Mouse (Mus musculus) cerebellum, adult 2 months (tissue): ENCODE measurements at regions not wholly inside any gene's neighbourhood (a gene's known extent, or its start where the extent isn't known, plus 50 kb on each side); places are given as distances from the start of the nearest gene placed in this dataset.

Source experiments
- DNase-seq, 2 experiments: peaks; one replicate each; pipeline ENCODE4 v3.0.0; 2021
- H3K27ac ChIP-seq: fragments of 200-500 bp; 2 replicates; pipeline ENCODE4 v1.5.1; 2012; ENCODE audit warnings: low read length, control low read depth, inconsistent platforms; ENCODE audit not compliant: insufficient read depth
- H3K27me3 ChIP-seq: fragments of 200-500 bp; 2 replicates; pipeline ENCODE4 v1.6.1; 2012; ENCODE audit warnings: inconsistent platforms, mild to moderate bottlenecking, low read length, moderate library complexity; ENCODE audit not compliant: control insufficient read depth, insufficient read depth
- H3K4me1 ChIP-seq: fragments of 200-500 bp; 2 replicates; pipeline ENCODE4 v1.6.1; 2011; ENCODE audit warnings: low read length; ENCODE audit not compliant: control insufficient read depth, insufficient read depth
- H3K4me3 ChIP-seq: fragments of 200-500 bp; replicated peaks from 2 replicates; pipeline ENCODE3; 2011; ENCODE audit warnings: mild to moderate bottlenecking, low read depth, low read length, control low read depth; ENCODE audit not compliant: insufficient read depth
- CTCF ChIP-seq: fragments of 200-500 bp; IDR thresholded peaks from 2 replicates; pipeline ENCODE4 v1.5.1; 2011; ENCODE audit warnings: low read depth, mild to moderate bottlenecking, control low read depth, low read length, moderate library complexity, borderline replicate concordance; ENCODE audit not compliant: insufficient read depth
- POLR2A ChIP-seq: fragments of 200-500 bp; IDR thresholded peaks from 2 replicates; pipeline ENCODE4 v1.6.1; 2011; ENCODE audit warnings: low read length, control low read depth, borderline replicate concordance; ENCODE audit not compliant: insufficient read depth
- WGBS: fragments of 180-500 bp; shearing (Covaris S2); methylation state at CpG from one replicate; pipeline ENCODE4 v1.1.7; 2018; 5-methylcytosine and 5-hydroxymethylcytosine counted together

DNA sequence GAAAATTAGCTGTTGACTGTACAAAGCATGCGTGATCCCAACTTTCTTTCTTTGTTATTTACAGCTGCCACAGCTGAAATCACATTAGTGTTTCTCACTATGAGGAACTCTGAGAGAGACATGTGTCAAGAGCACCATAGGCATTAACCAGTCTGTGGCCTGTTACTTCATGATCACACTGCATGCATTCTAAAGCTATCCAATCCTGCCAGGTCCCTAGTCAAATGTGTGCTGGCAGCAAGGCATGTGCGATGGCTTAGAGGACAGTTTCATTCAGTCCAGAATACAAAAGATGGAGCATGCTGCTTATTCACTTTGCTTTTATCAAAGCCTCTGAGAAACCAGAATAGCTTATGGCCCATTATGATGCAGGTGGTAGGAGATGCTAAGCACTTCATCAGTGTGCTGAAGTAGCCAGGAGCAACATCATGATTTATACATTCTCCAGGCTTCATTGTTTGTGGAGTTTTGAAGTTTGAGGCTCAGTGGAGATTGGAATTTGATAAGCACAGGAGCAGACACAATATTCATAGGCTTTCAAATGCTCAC, 882.9 kb upstream of the Lrrn3 start:
- H3K27ac ChIP-seq = no peak overlapping the region
- H3K4me3 ChIP-seq = no peak overlapping the region
- DNase-seq = no peak
- H3K27me3 ChIP-seq = no peaks in the 10 kb centered on the region
- TF ChIP-seq CTCF = no peak
- no peak for TF ChIP-seq POLR2A
- 63% methylated on average over 2 of the region's 2 CpGs for WGBS
- H3K4me1 ChIP-seq = no peaks in the 10 kb centered on the region

DNA sequence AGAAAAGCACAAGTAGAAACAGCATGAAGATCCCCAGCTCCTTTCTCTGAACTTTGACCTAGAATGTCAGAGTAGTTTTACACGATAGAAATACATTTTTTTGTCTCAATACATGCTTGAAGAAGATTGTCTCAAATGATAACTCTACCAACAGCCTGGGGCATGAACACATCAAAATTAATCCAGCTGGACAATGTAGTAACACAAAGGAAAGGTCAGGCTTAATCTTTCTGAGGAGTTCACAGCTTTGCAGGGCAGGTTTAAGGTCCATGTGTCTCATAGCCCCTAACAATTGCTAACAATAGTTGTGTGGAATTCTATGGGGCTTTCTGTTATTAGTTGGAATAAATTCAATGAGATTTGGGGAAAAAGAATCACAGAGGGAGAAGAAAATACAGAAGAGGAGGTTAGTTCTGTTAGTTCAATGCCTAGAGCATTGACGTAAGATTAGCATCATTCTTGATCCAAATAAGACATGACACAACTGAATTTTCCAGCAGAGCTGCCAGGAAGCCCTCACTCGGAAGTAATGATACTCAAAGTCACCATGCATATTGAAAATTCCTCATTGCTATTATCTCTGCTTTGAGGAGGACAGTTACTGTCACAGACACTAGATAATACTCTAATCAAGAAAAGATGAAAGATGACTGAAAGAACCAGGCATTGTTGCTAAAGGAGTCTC, 852.9 kb upstream of the Lrrn3 start:
- no peak for DNase-seq
- H3K4me3 ChIP-seq = no peak overlapping the region
- H3K27me3 ChIP-seq = no peaks in the 10 kb centered on the region
- TF ChIP-seq CTCF = no peak
- no peak for TF ChIP-seq POLR2A
- no peak overlapping the region for H3K27ac ChIP-seq
- WGBS = 23% methylated on average over 3 of the region's 3 CpGs
- H3K4me1 ChIP-seq = no peaks in the 10 kb centered on the region

DNA sequence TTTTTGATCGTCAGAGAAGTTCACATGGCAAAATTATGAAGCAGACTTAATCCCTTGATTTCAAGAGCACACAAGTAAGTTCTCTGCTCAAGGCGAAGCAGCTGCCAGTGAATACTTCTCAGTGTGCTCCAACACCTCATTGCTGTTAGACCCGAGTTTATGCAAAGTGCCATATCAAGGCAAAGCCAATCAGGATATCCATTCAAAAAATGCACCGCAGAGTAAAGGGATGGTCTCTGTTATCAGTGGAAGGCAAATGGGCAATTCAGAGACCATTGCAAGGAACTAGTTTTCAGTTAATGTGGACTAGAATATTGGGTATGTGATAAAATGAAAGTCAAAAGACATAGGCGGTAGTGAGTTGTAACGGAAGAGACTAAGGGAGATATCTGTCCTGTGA, 820.2 kb upstream of the Lrrn3 start:
- Histone ChIP-seq H3K27ac (no peak overlapping the region), H3K4me1 (no peaks in the 10 kb centered on the region), H3K4me3 (no peak overlapping the region), H3K27me3 (no peaks in the 10 kb centered on the region)
- no peak for DNase-seq
- TF ChIP-seq POLR2A (no peak), CTCF (no peak)
- 79% methylated on average over 6 of the region's 6 CpGs for WGBS

DNA sequence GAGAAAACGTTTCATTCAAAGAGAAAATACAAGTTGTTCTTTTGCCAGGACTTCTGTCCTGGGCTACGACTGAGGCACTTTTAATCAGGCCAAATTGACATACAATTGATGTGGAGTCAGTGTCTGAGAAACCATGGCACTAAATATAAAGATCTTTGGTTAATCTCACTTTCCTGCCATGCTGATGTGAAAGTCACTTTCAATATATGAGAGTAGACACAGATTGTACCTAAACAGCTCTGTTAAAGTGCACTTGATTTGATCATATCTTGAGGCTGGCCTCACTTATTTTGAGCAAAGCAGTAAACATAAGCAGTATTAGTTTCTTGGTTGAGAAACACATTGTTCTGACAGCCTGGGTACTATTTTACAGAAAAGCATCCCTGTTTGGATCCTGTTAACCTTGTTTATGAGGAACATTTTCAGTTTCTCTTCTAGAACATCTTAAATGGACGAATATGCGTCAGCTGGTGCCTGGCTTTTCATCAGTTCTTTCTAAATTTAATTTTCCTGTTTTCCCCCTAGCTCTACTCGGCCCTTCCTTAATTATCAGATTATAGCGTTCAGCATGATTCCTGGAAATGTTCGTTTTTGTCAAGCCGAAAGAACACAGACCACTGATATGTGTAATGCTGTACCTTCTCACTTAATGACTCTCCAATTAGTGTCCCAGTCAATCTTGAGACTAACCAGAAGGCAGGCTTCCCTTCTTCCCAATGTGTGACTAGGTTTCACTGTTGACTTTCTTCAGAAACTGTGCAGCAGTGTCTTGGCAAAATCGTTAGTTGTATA, 791.2 kb upstream of the Lrrn3 start:
- no peak for TF ChIP-seq CTCF
- TF ChIP-seq POLR2A = no peak
- 80% methylated on average over 9 of the region's 9 CpGs for WGBS
- H3K4me3 ChIP-seq = no peak overlapping the region
- H3K27ac ChIP-seq = no peak overlapping the region
- no peaks in the 10 kb centered on the region for H3K4me1 ChIP-seq
- no peak for DNase-seq
- H3K27me3 ChIP-seq = no peaks in the 10 kb centered on the region

DNA sequence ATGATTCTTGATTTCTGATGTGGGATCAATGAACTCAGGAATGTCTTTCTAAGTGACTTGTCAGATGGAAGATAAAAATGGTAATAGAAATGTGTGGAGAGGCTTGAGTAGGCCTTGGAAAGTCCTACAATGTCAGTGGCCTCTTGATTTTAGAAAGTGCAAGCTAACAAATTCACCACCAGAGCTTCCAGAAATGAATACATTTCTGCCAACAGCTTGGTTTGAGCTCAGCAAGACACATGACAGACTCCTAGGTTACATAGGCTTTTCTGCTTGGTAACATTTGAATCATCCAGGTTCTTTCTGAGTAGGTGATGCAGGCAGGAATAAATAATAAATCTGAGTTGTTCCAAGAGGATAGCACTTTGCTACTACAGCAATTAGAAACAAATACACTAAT, 764.2 kb upstream of the Lrrn3 start:
- H3K4me3 ChIP-seq = no peak overlapping the region
- DNase-seq = no peak
- no peaks in the 10 kb centered on the region for H3K27me3 ChIP-seq
- H3K27ac ChIP-seq = no peak overlapping the region
- no peaks in the 10 kb centered on the region for H3K4me1 ChIP-seq
- no peak for TF ChIP-seq CTCF
- TF ChIP-seq POLR2A = no peak

DNA sequence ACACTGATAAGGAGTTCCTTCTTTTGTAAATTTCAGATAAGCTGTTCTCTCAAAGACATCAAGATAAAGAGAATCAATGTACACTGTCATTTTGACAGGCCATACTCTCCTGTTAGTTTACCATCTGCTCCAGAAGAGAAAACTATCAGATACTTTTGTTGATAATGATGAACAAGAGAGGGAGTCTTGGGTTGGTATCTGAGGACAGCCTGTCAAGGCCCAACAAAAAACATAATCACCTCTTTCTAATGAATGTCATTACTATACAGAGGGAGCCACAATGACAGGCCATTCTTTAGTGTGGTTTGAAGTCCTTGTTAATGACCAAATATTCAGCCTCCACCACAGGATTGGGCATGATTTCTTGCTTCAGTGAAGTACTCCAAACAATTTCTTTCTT, 743.0 kb upstream of the Lrrn3 start:
- Histone ChIP-seq H3K4me3 (no peak overlapping the region), H3K27ac (no peak overlapping the region), H3K4me1 (no peaks in the 10 kb centered on the region), H3K27me3 (no peaks in the 10 kb centered on the region; the same call in 1 of the 2 replicates)
- no peak for TF ChIP-seq POLR2A
- TF ChIP-seq CTCF = no peak
- no peak for DNase-seq

DNA sequence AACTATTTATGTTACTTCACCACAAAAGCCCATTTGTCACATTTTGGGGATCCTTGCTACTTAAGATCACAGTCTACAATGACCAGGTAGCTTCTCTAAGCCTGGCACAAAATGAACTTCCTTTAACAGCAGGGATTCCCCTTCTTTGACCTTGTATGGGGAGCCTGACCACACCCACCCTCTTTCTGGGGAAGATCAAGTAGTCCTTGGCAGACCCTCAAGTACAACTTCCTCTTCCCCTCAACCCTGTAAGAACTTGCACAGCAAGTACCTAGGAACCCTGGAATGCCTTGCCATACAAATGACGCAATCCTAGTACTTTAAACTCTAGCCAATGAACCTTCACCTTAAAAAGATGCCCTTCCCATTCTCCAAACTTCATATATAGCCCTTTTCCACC, 695.4 kb upstream of the Lrrn3 start:
- Histone ChIP-seq H3K27me3 (no peaks in the 10 kb centered on the region), H3K4me3 (no peak overlapping the region), H3K4me1 (no peaks in the 10 kb centered on the region), H3K27ac (no peak overlapping the region)
- WGBS = 77% methylated on average over 1 of the region's 1 CpGs
- DNase-seq = no peak
- TF ChIP-seq CTCF (no peak), POLR2A (no peak)
